Mouse (Mus musculus) heart, postnatal 0 days (tissue): ENCODE measurements at regions not wholly inside any gene's neighbourhood (a gene's known extent, or its start where the extent isn't known, plus 50 kb on each side); places are given as distances from the start of the nearest gene placed in this dataset.

Experiments
- ATAC-seq: fragments of 200-750 bp; cut with Nextera tagmentation; 2 replicates; pipeline ENCODE4 v1.8.0; 2017; ENCODE audit warnings: low read depth, moderate number of reproducible peaks, moderate library complexity; ENCODE audit not compliant: insufficient read depth
- DNase-seq: peaks from one replicate; pipeline ENCODE4 v3.0.0-alpha.2; 2016; ENCODE audit warnings: low spot score
- H3K27ac ChIP-seq: fragments of 300-500 bp; sonication (generic); 2 replicates; pipeline ENCODE4 v1.5.1; 2014; ENCODE audit warnings: low read depth, mild to moderate bottlenecking
- H3K27me3 ChIP-seq: fragments of 300-500 bp; sonication (generic); 2 replicates; pipeline ENCODE4 v1.6.1; 2014; ENCODE audit warnings: low read length, mixed read lengths; ENCODE audit not compliant: control insufficient read depth, insufficient read depth
- H3K36me3 ChIP-seq: fragments of 300-500 bp; sonication (generic); replicated peaks from 2 replicates; pipeline ENCODE4 v1.6.1; 2014; ENCODE audit warnings: low read length, mixed read lengths; ENCODE audit not compliant: control insufficient read depth, insufficient read depth
- H3K4me1 ChIP-seq: fragments of 300-500 bp; sonication (generic); 2 replicates; pipeline ENCODE4 v1.6.1; 2014; ENCODE audit warnings: antibody characterized with exemption; ENCODE audit not compliant: control insufficient read depth, insufficient read depth
- H3K4me2 ChIP-seq: fragments of 300-500 bp; sonication (generic); 2 replicates; pipeline ENCODE4 v1.6.1; 2014; ENCODE audit warnings: low read depth, mild to moderate bottlenecking, low read length, moderate library complexity
- H3K4me3 ChIP-seq: fragments of 300-500 bp; sonication (generic); 2 replicates; pipeline ENCODE4 v1.5.1; 2014; ENCODE audit warnings: low read depth, low read length
- H3K9ac ChIP-seq: fragments of 300-500 bp; sonication (generic); replicated peaks from 2 replicates; pipeline ENCODE4 v1.6.1; 2014; ENCODE audit warnings: low read depth, low read length, mixed read lengths
- H3K9me3 ChIP-seq: fragments of 300-500 bp; sonication (generic); replicated peaks from 2 replicates; pipeline ENCODE4 v1.6.1; 2016; ENCODE audit warnings: low read length; ENCODE audit not compliant: control insufficient read depth
- CTCF ChIP-seq: IDR thresholded peaks from 2 replicates; pipeline ENCODE4 v1.5.1; 2016; ENCODE audit warnings: antibody characterized with exemption, control low read depth, low read depth
- EP300 ChIP-seq: IDR thresholded peaks from 2 replicates; pipeline ENCODE4 v1.6.1; 2016; ENCODE audit warnings: antibody characterized with exemption, low read depth
- WGBS: fragments of 180-500 bp; shearing (Covaris S2); extraction: QIAGEN DNeasy Blood & Tissue Kit; methylation state at CpG from one replicate; pipeline ENCODE4 v1.1.7; 2014; 5-methylcytosine and 5-hydroxymethylcytosine counted together

- Histone ChIP-seq H3K27me3 (no peaks in the 10 kb centered on the region), H3K9me3 (peaks cover 56% of the 10 kb centered on the region), H3K4me1 (no peaks in the 10 kb centered on the region), H3K36me3 (no peaks in the 10 kb centered on the region), H3K4me2 (no peak overlapping the region), H3K27ac (no peak overlapping the region), H3K9ac (no peak overlapping the region), H3K4me3 (no peak overlapping the region)
- no peak for DNase-seq
- TF ChIP-seq EP300 (no peak), CTCF (no peak)
- WGBS = 65% methylated on average over 17 of the region's 17 CpGs
- ATAC-seq = no peak; the same call in 1 of the 2 replicates
These were observed 279.1 kb downstream of the Gm21863 start for GRCm38 (mm10) chr12:20233454-20233831.

DNA sequence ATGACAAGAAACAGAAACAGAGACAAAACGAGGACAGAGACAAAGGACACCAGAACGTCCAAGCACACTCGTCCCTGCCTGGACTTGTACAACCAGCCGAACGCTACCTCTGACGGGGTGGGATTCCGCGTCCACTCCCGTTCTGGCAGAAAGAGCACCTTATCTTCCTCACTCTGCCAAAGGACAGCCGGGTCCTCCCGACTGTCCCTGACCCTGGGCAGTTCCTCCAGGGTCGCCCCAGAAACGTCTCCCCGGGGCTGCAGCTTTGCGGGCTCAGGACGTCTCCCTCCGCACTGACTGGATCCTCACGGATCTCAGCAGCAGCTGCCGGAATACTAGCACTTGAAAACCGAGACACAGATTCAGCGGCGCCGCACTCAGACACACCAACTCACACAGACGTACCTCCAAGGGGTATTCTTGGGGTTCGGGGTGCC is 279.6 kb downstream of the Gm21863 start:
- WGBS = 73% methylated on average over 25 of the region's 25 CpGs
- H3K4me2 ChIP-seq = no peak overlapping the region
- no peak for DNase-seq

More for the DNA sequence above, 279.6 kb downstream of the Gm21863 start:
- TF ChIP-seq CTCF = no peak
- no peak for TF ChIP-seq EP300
- Histone ChIP-seq H3K36me3 (no peaks in the 10 kb centered on the region), H3K9ac (no peak overlapping the region), H3K27me3 (no peaks in the 10 kb centered on the region), H3K4me1 (no peaks in the 10 kb centered on the region), H3K9me3 (peaks cover 52% of the 10 kb centered on the region), H3K27ac (no peak overlapping the region), H3K4me3 (no peak overlapping the region)
- peak; percentile 31 for ATAC-seq
